Mouse (Mus musculus) G1E-ER4 (cell line): Measurements from ENCODE around the gene Cep44. TPM values are rescaled to one million over a fixed set of nuclear protein-coding genes. Genes with fewer than 3 reads are reported as not detected.

Experiments used
- GATA1 ChIP-seq: IDR thresholded peaks from one replicate; pipeline ENCODE4 v1.8.0; 2012; ENCODE audit warnings: low read length, inconsistent platforms
- polyA plus RNA-seq: library from polyadenylated mRNA; stranded (reverse); fragments of >175 nt; gene quantifications from 2 replicates; pipeline ENCODE4 v1.2.3, GENCODE M21; 2012

Gene Cep44
- polyA plus RNA-seq, 1 experiment = 14.4 TPM

- no peak for TF ChIP-seq GATA1
Measured at GRCm38 (mm10) chr8:56520249-56520648, 30.6 kb downstream of the Cep44 start.

GRCm38 (mm10) chr8:56518848-56519247 lies 32.0 kb downstream of the Cep44 start:
- TF ChIP-seq GATA1 = no peak

- no peak for TF ChIP-seq GATA1
Measured at GRCm38 (mm10) chr8:56508952-56509479, 41.8 kb downstream of the Cep44 start.

DNA sequence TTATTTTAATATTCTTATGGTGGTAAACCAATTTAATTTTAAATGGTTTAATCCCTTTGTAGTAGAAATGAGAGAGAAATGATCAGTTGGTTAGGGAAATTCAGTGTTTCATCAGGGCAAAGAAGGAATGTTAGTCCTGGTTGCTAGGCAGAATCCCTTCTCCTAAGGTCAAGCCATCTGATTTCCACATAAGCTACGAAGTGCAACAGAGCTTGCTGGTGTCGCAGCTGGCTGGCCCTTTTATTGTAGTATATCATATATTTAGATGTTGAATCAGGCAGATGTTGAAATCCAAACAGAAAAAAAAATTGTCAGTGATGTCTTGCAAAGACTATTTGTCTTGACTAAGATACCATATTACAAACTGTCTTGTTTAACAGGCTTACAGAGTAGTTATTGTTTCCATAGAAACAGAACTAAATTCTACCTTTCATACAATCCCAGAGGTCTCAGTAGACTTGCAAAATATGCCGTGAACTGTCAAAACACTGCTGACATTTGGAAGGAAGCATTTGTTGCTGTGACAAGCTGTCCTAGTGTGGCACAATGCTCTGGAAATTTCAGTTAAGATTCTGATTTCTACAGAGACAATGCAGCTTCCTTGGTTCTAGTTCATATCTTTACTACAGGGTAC lies 42.4 kb downstream of the Cep44 start:
- no peak for TF ChIP-seq GATA1

GRCm38 (mm10) chr8:56501911-56502310 lies 48.9 kb downstream of the Cep44 start:
- TF ChIP-seq GATA1 = no peak

DNA sequence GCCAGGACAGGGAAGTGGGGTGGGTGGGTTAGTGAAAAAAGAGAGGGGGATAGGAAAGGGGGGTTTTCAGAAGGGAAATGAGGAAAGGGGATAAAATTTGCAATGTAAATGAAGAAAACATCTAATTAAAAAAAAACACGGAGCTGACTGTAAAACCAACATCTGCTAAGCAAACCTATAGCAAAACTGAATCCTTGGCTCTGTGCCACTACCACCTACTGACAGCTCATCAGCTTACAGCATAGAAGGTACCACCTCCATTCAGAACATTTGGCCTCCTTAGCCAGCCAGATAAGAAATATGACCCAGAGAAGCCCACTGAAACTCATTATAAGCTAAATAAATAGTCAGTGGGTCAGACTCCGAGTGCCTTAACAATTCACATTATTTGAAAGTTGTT lies 61.4 kb downstream of the Cep44 start:
- TF ChIP-seq GATA1 = no peak

GRCm38 (mm10) chr8:56486006-56486405 lies 64.8 kb downstream of the Cep44 start:
- no peak for TF ChIP-seq GATA1

Other genes with a start within 250 kb of the Cep44 start
- gene Fbxo8, start within 50 bp of the Cep44 start, polyA plus RNA-seq = 10.5 and 12.6 TPM in 2 replicates